Mouse (Mus musculus): ENCODE results near the gene Cpvl. TPM values are rescaled to one million over a fixed set of nuclear protein-coding genes. Genes with fewer than 3 reads are reported as not detected.

Gene Cpvl
- polyA plus RNA-seq, 1 experiment from 2014 or later = 0.18 TPM

GRCm38 (mm10) chr6:54010362-54010761 lies 31.9 kb upstream of the Cpvl start:
- no peak for DNase-seq (ENCODE audit: low spot score)
- Histone ChIP-seq H3K36me3 (ENCODE audit: insufficient read depth, low read length) (no peaks in the 10 kb centered on the region), H3K4me1 (ENCODE audit: insufficient read depth, low read depth, low read length) (no peaks in the 10 kb centered on the region), H3K9ac (replicated peaks; ENCODE audit: low read depth) (no peak overlapping the region), H3K27ac (ENCODE audit: low read length) (no peak overlapping the region), H3K4me3 (ENCODE audit: low read depth, low read length) (no peak overlapping the region), H3K27me3 (replicated peaks; ENCODE audit: insufficient read depth, low read length) (no peaks in the 10 kb centered on the region), H3K9me3 (ENCODE audit: low read length) (no peaks in the 10 kb centered on the region), H3K4me2 (replicated peaks; ENCODE audit: low read depth, low read length) (no peak overlapping the region)
- ATAC-seq = no peak
- whole genome bisulfite sequencing = 61% methylated on average over 9 of the region's 9 CpGs
- no peak for TF ChIP-seq CTCF (IDR thresholded peaks at IDR 0.05)
- TF ChIP-seq EP300 (IDR thresholded peaks at IDR 0.05) = no peak

GRCm38 (mm10) chr6:54009293-54009692 lies 30.8 kb upstream of the Cpvl start:
- Histone ChIP-seq H3K36me3 (ENCODE audit: insufficient read depth, low read length) (no peaks in the 10 kb centered on the region), H3K4me3 (ENCODE audit: low read depth, low read length) (no peak overlapping the region), H3K9me3 (ENCODE audit: low read length) (no peaks in the 10 kb centered on the region), H3K9ac (replicated peaks; ENCODE audit: low read depth) (no peak overlapping the region), H3K4me1 (ENCODE audit: insufficient read depth, low read depth, low read length) (no peaks in the 10 kb centered on the region), H3K27me3 (replicated peaks; ENCODE audit: insufficient read depth, low read length) (no peaks in the 10 kb centered on the region), H3K27ac (ENCODE audit: low read length) (no peak overlapping the region; the same call in 1 of the 2 replicates), H3K4me2 (replicated peaks; ENCODE audit: low read depth, low read length) (no peak overlapping the region)
- no peak for DNase-seq (ENCODE audit: low spot score)
- 51% methylated on average over 4 of the region's 4 CpGs for WGBS
- no peak for TF ChIP-seq CTCF (IDR thresholded peaks at IDR 0.05)
- TF ChIP-seq EP300 (IDR thresholded peaks at IDR 0.05) = no peak
- no peak for ATAC-seq

GRCm38 (mm10) chr6:54008448-54009120 lies 30.1 kb upstream of the Cpvl start:
- no peak for TF ChIP-seq CTCF (IDR thresholded peaks at IDR 0.05)
- TF ChIP-seq EP300 (IDR thresholded peaks at IDR 0.05) = no peak
- no peaks in the 10 kb centered on the region for H3K36me3 ChIP-seq (ENCODE audit: insufficient read depth, low read length)
- peak; percentile 79 for DNase-seq (ENCODE audit: low spot score)
- H3K9me3 ChIP-seq (ENCODE audit: low read length) = no peaks in the 10 kb centered on the region
- 60% methylated on average over 16 of the region's 16 CpGs for WGBS
- peak overlapping the region; percentile 39; the same call in 1 of the 2 replicates for H3K27ac ChIP-seq (ENCODE audit: low read length)
- H3K4me2 ChIP-seq (replicated peaks; ENCODE audit: low read depth, low read length) = peak overlapping the region; percentile 20
- no peaks in the 10 kb centered on the region for H3K27me3 ChIP-seq (replicated peaks; ENCODE audit: insufficient read depth, low read length)
- H3K4me1 ChIP-seq (ENCODE audit: insufficient read depth, low read depth, low read length) = no peaks in the 10 kb centered on the region
- peak; percentile 30; the same call in 1 of the 2 replicates for ATAC-seq
- no peak overlapping the region for H3K4me3 ChIP-seq (ENCODE audit: low read depth, low read length)
- no peak overlapping the region for H3K9ac ChIP-seq (replicated peaks; ENCODE audit: low read depth)

- no peak overlapping the region for H3K27ac ChIP-seq (ENCODE audit: low read length)
- no peak for DNase-seq (ENCODE audit: low spot score)
- TF ChIP-seq EP300 (IDR thresholded peaks at IDR 0.05) = no peak
- no peak for TF ChIP-seq CTCF (IDR thresholded peaks at IDR 0.05)
- WGBS = 83% methylated on average over 4 of the region's 4 CpGs
- H3K9me3 ChIP-seq (ENCODE audit: low read length) = no peaks in the 10 kb centered on the region
- no peak overlapping the region for H3K9ac ChIP-seq (replicated peaks; ENCODE audit: low read depth)
- no peaks in the 10 kb centered on the region for H3K4me1 ChIP-seq (ENCODE audit: insufficient read depth, low read depth, low read length)
- H3K4me3 ChIP-seq (ENCODE audit: low read depth, low read length) = no peak overlapping the region
- no peak overlapping the region for H3K4me2 ChIP-seq (replicated peaks; ENCODE audit: low read depth, low read length)
- ATAC-seq = no peak
- H3K27me3 ChIP-seq (replicated peaks; ENCODE audit: insufficient read depth, low read length) = no peaks in the 10 kb centered on the region
- H3K36me3 ChIP-seq (ENCODE audit: insufficient read depth, low read length) = no peaks in the 10 kb centered on the region
Observed at GRCm38 (mm10) chr6:54005302-54005701, 26.8 kb upstream of the Cpvl start.

- DNase-seq (ENCODE audit: low spot score) (peak; percentile 85), ATAC-seq (peak; percentile 40)
- WGBS = 57% methylated on average over 3 of the region's 3 CpGs
- TF ChIP-seq EP300 (IDR thresholded peaks at IDR 0.05) (peak; percentile 83), CTCF (IDR thresholded peaks at IDR 0.05) (no peak)
- no peak overlapping the region for H3K9ac ChIP-seq (replicated peaks; ENCODE audit: low read depth)
- peaks cover 5% of the 10 kb centered on the region; the same call in 1 of the 2 replicates for H3K4me1 ChIP-seq (ENCODE audit: insufficient read depth, low read depth, low read length)
- H3K27ac ChIP-seq (ENCODE audit: low read length) = peak overlapping the region; percentile 40
- H3K4me2 ChIP-seq (replicated peaks; ENCODE audit: low read depth, low read length) = no peak overlapping the region
- H3K9me3 ChIP-seq (ENCODE audit: low read length) = no peaks in the 10 kb centered on the region
- H3K36me3 ChIP-seq (ENCODE audit: insufficient read depth, low read length) = no peaks in the 10 kb centered on the region
- H3K4me3 ChIP-seq (ENCODE audit: low read depth, low read length) = no peak overlapping the region
- H3K27me3 ChIP-seq (replicated peaks; ENCODE audit: insufficient read depth, low read length) = no peaks in the 10 kb centered on the region
Observed at GRCm38 (mm10) chr6:53996226-53996955, 17.9 kb upstream of the Cpvl start.

- Histone ChIP-seq H3K9ac (replicated peaks; ENCODE audit: low read depth) (no peak overlapping the region), H3K27me3 (replicated peaks; ENCODE audit: insufficient read depth, low read length) (no peaks in the 10 kb centered on the region), H3K9me3 (ENCODE audit: low read length) (no peaks in the 10 kb centered on the region), H3K27ac (ENCODE audit: low read length) (no peak overlapping the region), H3K4me1 (ENCODE audit: insufficient read depth, low read depth, low read length) (peaks cover 5% of the 10 kb centered on the region; the same call in 1 of the 2 replicates), H3K4me3 (ENCODE audit: low read depth, low read length) (no peak overlapping the region), H3K36me3 (ENCODE audit: insufficient read depth, low read length) (no peaks in the 10 kb centered on the region), H3K4me2 (replicated peaks; ENCODE audit: low read depth, low read length) (no peak overlapping the region)
- TF ChIP-seq CTCF (IDR thresholded peaks at IDR 0.05) (no peak), EP300 (IDR thresholded peaks at IDR 0.05) (peak; percentile 68)
- peak; percentile 93 for DNase-seq (ENCODE audit: low spot score)
- peak; percentile 73 for ATAC-seq
- 24% methylated on average over 4 of the region's 4 CpGs for WGBS
Observed at GRCm38 (mm10) chr6:53995519-53995918, 17.0 kb upstream of the Cpvl start.
